13 mouse cellular contexts compared by ENCODE assay signal in genomic region chr3:89187690-89188477, GRCm38 (mm10). TPM values are rescaled to one million over a fixed set of nuclear protein-coding genes. Genes with fewer than 3 reads are reported as not detected.
DNase-seq lines count a peak whose midpoint lies in the region; ATAC-seq and TF ChIP-seq lines count a peak whose summit lies in the region.
"Had no signal": no experiment of that assay in that cellular context is flagged by ENCODE, and none has a peak within 500 bp of the region (broad histone marks: within the 10 kb centered on the region; RNA-seq: fewer than 3 reads in every experiment).

No protein-coding gene starts in this region.

- no peak for ATAC-seq in hindbrain, embryonic 14.5 days (ENCODE audit: low FRiP score)
- no peak for ATAC-seq in hindbrain, embryonic 13.5 days (ENCODE audit: low FRiP score)
- no peak for ATAC-seq in stomach, embryonic 16.5 days (ENCODE audit: insufficient read depth, low FRiP score)
- ATAC-seq in stomach, postnatal 0 days (ENCODE audit: low FRiP score, low TSS enrichment): no peak
- peak; percentile 28; the same call in 1 of the 2 replicates for ATAC-seq in megakaryocyte, adult 5-6 weeks (ENCODE audit: poor library complexity, severe bottlenecking)

- 0 out of 2 replicates have a peak overlapping the region, but pooled peaks have one; percentile 3 for H3K9ac ChIP-seq in hindbrain, embryonic 14.5 days
- no peak overlapping the region for H3K9ac ChIP-seq in hindbrain, embryonic 13.5 days
- 0 out of 2 replicates have a peak overlapping the region, but pooled peaks have one; percentile 25 for H3K9ac ChIP-seq in stomach, embryonic 16.5 days (ENCODE audit: low read length)
- no peak overlapping the region for H3K9ac ChIP-seq in stomach, postnatal 0 days (ENCODE audit: low read length)
- H3K9ac ChIP-seq: embryonic facial prominence, embryonic 13.5 days had no signal

- no peaks in the 10 kb centered on the region for H3K27me3 ChIP-seq in hindbrain, embryonic 14.5 days (ENCODE audit: control insufficient read depth, insufficient read depth, low read length)
- 0 out of 2 replicates have a peak, but pooled peaks cover 8% of the 10 kb centered on the region for H3K27me3 ChIP-seq in hindbrain, embryonic 13.5 days
- H3K27me3 ChIP-seq in stomach, embryonic 16.5 days (ENCODE audit: control insufficient read depth, insufficient read depth, low read length): no peaks in the 10 kb centered on the region
- no peaks in the 10 kb centered on the region for H3K27me3 ChIP-seq in stomach, postnatal 0 days (ENCODE audit: control insufficient read depth, insufficient read depth, low read length)
- H3K27me3 ChIP-seq: embryonic facial prominence, embryonic 13.5 days had no signal

- 62% methylated on average over 18 of the region's 18 CpGs for WGBS in hindbrain, embryonic 14.5 days
- 65% methylated on average over 18 of the region's 18 CpGs for WGBS in hindbrain, embryonic 13.5 days
- 81% methylated on average over 18 of the region's 18 CpGs for WGBS in stomach, embryonic 16.5 days
- 87% methylated on average over 18 of the region's 18 CpGs for WGBS in stomach, postnatal 0 days

- no peak overlapping the region for H3K4me2 ChIP-seq in hindbrain, embryonic 14.5 days (replicated peaks)
- H3K4me2 ChIP-seq in hindbrain, embryonic 13.5 days: no peak overlapping the region
- no peak overlapping the region for H3K4me2 ChIP-seq in stomach, embryonic 16.5 days (ENCODE audit: low read depth, low read length)
- no peak overlapping the region for H3K4me2 ChIP-seq in stomach, postnatal 0 days (replicated peaks; ENCODE audit: low read depth)
- H3K4me2 ChIP-seq: embryonic facial prominence, embryonic 13.5 days had no signal

- peaks cover 21% of the 10 kb centered on the region for H3K36me3 ChIP-seq in hindbrain, embryonic 14.5 days (replicated peaks; ENCODE audit: control insufficient read depth, insufficient read depth)
- peaks cover 19% of the 10 kb centered on the region for H3K36me3 ChIP-seq in hindbrain, embryonic 13.5 days
- no peaks in the 10 kb centered on the region for H3K36me3 ChIP-seq in stomach, embryonic 16.5 days (ENCODE audit: control insufficient read depth, insufficient read depth, low read length)
- no peaks in the 10 kb centered on the region for H3K36me3 ChIP-seq in stomach, postnatal 0 days (ENCODE audit: control insufficient read depth, insufficient read depth, low read length)

- no peak overlapping the region for H3K4me3 ChIP-seq in hindbrain, embryonic 14.5 days (replicated peaks; ENCODE audit: low read length)
- no peak overlapping the region for H3K4me3 ChIP-seq in hindbrain, embryonic 13.5 days
- H3K4me3 ChIP-seq in stomach, embryonic 16.5 days (replicated peaks; ENCODE audit: low read length): no peak overlapping the region
- no peak overlapping the region for H3K4me3 ChIP-seq in stomach, postnatal 0 days (ENCODE audit: low read depth, low read length)
- H3K4me3 ChIP-seq: embryonic facial prominence, embryonic 13.5 days; heart, embryonic 13.5 days had no signal

- no peak for TF ChIP-seq CTCF in stomach, postnatal 0 days (IDR thresholded peaks at IDR 0.05; ENCODE audit: low read depth)

- peaks cover 14% of the 10 kb centered on the region for H3K4me1 ChIP-seq in hindbrain, embryonic 14.5 days (replicated peaks; ENCODE audit: control insufficient read depth, insufficient read depth, low read length)
- H3K4me1 ChIP-seq in hindbrain, embryonic 13.5 days (replicated peaks): peaks cover 34% of the 10 kb centered on the region
- peaks cover 11% of the 10 kb centered on the region for H3K4me1 ChIP-seq in stomach, embryonic 16.5 days (ENCODE audit: control insufficient read depth, insufficient read depth, low read length)
- no peaks in the 10 kb centered on the region; the same call in 1 of the 2 replicates for H3K4me1 ChIP-seq in stomach, postnatal 0 days (replicated peaks; ENCODE audit: control insufficient read depth, insufficient read depth)

- H3K27ac ChIP-seq in hindbrain, embryonic 14.5 days: no peak overlapping the region
- no peak overlapping the region for H3K27ac ChIP-seq in hindbrain, embryonic 13.5 days
- H3K27ac ChIP-seq in stomach, embryonic 16.5 days (ENCODE audit: low read length): no peak overlapping the region
- no peak overlapping the region for H3K27ac ChIP-seq in stomach, postnatal 0 days (replicated peaks)
- H3K27ac ChIP-seq: embryonic facial prominence, embryonic 13.5 days; heart, embryonic 13.5 days had no signal

- no peak for TF ChIP-seq EP300 in stomach, postnatal 0 days (optimal IDR thresholded peaks at IDR 0.05)

- DNase-seq in hindbrain, embryonic 14.5 days (ENCODE audit: low spot score): no peak
- no peak for DNase-seq in stomach, postnatal 0 days (ENCODE audit: low spot score)
- peak; percentile 80 for DNase-seq in thymus, postnatal 4 days
- DNase-seq in cerebellum, adult 9-10 months: no peak
- no peak for DNase-seq in kidney, postnatal 14 days
- DNase-seq: adrenal gland, postnatal 25 days; cerebellum, adult 2 months; lung, postnatal 10 days had no signal

- no peaks in the 10 kb centered on the region for H3K9me3 ChIP-seq in hindbrain, embryonic 14.5 days (ENCODE audit: control insufficient read depth, low read length)
- H3K9me3 ChIP-seq in hindbrain, embryonic 13.5 days: no peaks in the 10 kb centered on the region
- H3K9me3 ChIP-seq in stomach, embryonic 16.5 days (replicated peaks; ENCODE audit: control insufficient read depth, low read length): no peaks in the 10 kb centered on the region
- H3K9me3 ChIP-seq in stomach, postnatal 0 days (ENCODE audit: control insufficient read depth, low read length): no peaks in the 10 kb centered on the region
- H3K9me3 ChIP-seq: embryonic facial prominence, embryonic 13.5 days; heart, embryonic 13.5 days had no signal

RNA-seq across cellular contexts. Expression of gene Fam189b, which starts 4.9 kb away (rescaled TPM):
- polyA plus RNA-seq in hindbrain, embryonic 14.5 days (2014; fragmentation: Nextera tagmentation; extraction: Ambion mirVana): 32.9 and 33.3 TPM in 2 replicates
- polyA plus RNA-seq in hindbrain, embryonic 13.5 days (2015; fragmentation: Nextera tagmentation; extraction: Ambion mirVana): 29.9 and 30.0 TPM in 2 replicates
- 22.0 and 23.9 TPM in 2 replicates for polyA plus RNA-seq in stomach, embryonic 16.5 days (2015; fragmentation: Nextera tagmentation; extraction: Ambion mirVana)
- 7.5 and 9.1 TPM in 2 replicates for polyA plus RNA-seq in stomach, postnatal 0 days (2015; fragmentation: Nextera tagmentation; extraction: Ambion mirVana)
- total RNA-seq in megakaryocyte, adult 5-6 weeks (2015): 11.2 and 13.5 TPM in 2 replicates
- 3.3 and 5.6 TPM in 2 replicates for total RNA-seq in megakaryocyte, adult 5-6 weeks (2017)

RNA-seq across cellular contexts. Expression of gene Scamp3, which starts 10.6 kb away (rescaled TPM):
- polyA plus RNA-seq in hindbrain, embryonic 14.5 days (2014; fragmentation: Nextera tagmentation; extraction: Ambion mirVana): 128 and 134 TPM in 2 replicates
- polyA plus RNA-seq in hindbrain, embryonic 13.5 days (2015; fragmentation: Nextera tagmentation; extraction: Ambion mirVana): 127 and 130 TPM in 2 replicates
- polyA plus RNA-seq in stomach, embryonic 16.5 days (2015; fragmentation: Nextera tagmentation; extraction: Ambion mirVana): 104 and 113 TPM in 2 replicates
- polyA plus RNA-seq in stomach, postnatal 0 days (2015; fragmentation: Nextera tagmentation; extraction: Ambion mirVana): 65.4 and 66.3 TPM in 2 replicates
- total RNA-seq in megakaryocyte, adult 5-6 weeks (2015): 43.0 and 52.9 TPM in 2 replicates
- total RNA-seq in megakaryocyte, adult 5-6 weeks (2017): 17.9 and 18.1 TPM in 2 replicates

RNA-seq across cellular contexts. Expression of gene Gba, which starts 14.8 kb away (rescaled TPM):
- polyA plus RNA-seq in hindbrain, embryonic 14.5 days (2014; fragmentation: Nextera tagmentation; extraction: Ambion mirVana): 45.7 and 48.8 TPM in 2 replicates
- 47.9 TPM in 2 replicates for polyA plus RNA-seq in hindbrain, embryonic 13.5 days (2015; fragmentation: Nextera tagmentation; extraction: Ambion mirVana)
- polyA plus RNA-seq in stomach, embryonic 16.5 days (2015; fragmentation: Nextera tagmentation; extraction: Ambion mirVana): 55.4 and 63.9 TPM in 2 replicates
- polyA plus RNA-seq in stomach, postnatal 0 days (2015; fragmentation: Nextera tagmentation; extraction: Ambion mirVana): 98.5 and 112 TPM in 2 replicates
- total RNA-seq in megakaryocyte, adult 5-6 weeks (2015): 77.6 and 78.1 TPM in 2 replicates
- total RNA-seq in megakaryocyte, adult 5-6 weeks (2017): 71.1 and 79.5 TPM in 2 replicates

RNA-seq across cellular contexts. Expression of gene Clk2, which starts 23.3 kb away (rescaled TPM):
- polyA plus RNA-seq in hindbrain, embryonic 14.5 days (2014; fragmentation: Nextera tagmentation; extraction: Ambion mirVana): 19.0 and 19.2 TPM in 2 replicates
- 23.5 and 24.5 TPM in 2 replicates for polyA plus RNA-seq in hindbrain, embryonic 13.5 days (2015; fragmentation: Nextera tagmentation; extraction: Ambion mirVana)
- polyA plus RNA-seq in stomach, embryonic 16.5 days (2015; fragmentation: Nextera tagmentation; extraction: Ambion mirVana): 18.9 and 19.1 TPM in 2 replicates
- polyA plus RNA-seq in stomach, postnatal 0 days (2015; fragmentation: Nextera tagmentation; extraction: Ambion mirVana): 10.2 and 11.3 TPM in 2 replicates
- 38.1 and 38.4 TPM in 2 replicates for total RNA-seq in megakaryocyte, adult 5-6 weeks (2015)
- 47.1 and 48.5 TPM in 2 replicates for total RNA-seq in megakaryocyte, adult 5-6 weeks (2017)

RNA-seq across cellular contexts. Expression of gene Thbs3, which starts 27.1 kb away (rescaled TPM):
- 29.0 and 31.0 TPM in 2 replicates for polyA plus RNA-seq in hindbrain, embryonic 14.5 days (2014; fragmentation: Nextera tagmentation; extraction: Ambion mirVana)
- polyA plus RNA-seq in hindbrain, embryonic 13.5 days (2015; fragmentation: Nextera tagmentation; extraction: Ambion mirVana): 53.5 and 60.7 TPM in 2 replicates
- 38.8 and 45.2 TPM in 2 replicates for polyA plus RNA-seq in stomach, embryonic 16.5 days (2015; fragmentation: Nextera tagmentation; extraction: Ambion mirVana)
- 25.5 and 31.1 TPM in 2 replicates for polyA plus RNA-seq in stomach, postnatal 0 days (2015; fragmentation: Nextera tagmentation; extraction: Ambion mirVana)
- 0.07 TPM in 1 of 2 replicates, not detected in the other for total RNA-seq in megakaryocyte, adult 5-6 weeks (2015)
- total RNA-seq in megakaryocyte, adult 5-6 weeks (2017): 0.12 and 0.70 TPM in 2 replicates

Comparison
In these comparisons a context has a peak if more than half of its experiments do, and no peak if none do; other contexts are left out.
1. H3K9ac ChIP-seq: peak in hindbrain, embryonic 14.5 days (single experiment) and stomach, embryonic 16.5 days (single experiment); none in hindbrain, embryonic 13.5 days (single experiment) and stomach, postnatal 0 days (single experiment).